Mouse (Mus musculus): ENCODE results near the gene Rhbdd1. TPM values are rescaled to one million over a fixed set of nuclear protein-coding genes. Genes with fewer than 3 reads are reported as not detected.

Gene Rhbdd1
- polyA plus RNA-seq, 1 experiment from 2014 or later = 8.8 TPM

DNA sequence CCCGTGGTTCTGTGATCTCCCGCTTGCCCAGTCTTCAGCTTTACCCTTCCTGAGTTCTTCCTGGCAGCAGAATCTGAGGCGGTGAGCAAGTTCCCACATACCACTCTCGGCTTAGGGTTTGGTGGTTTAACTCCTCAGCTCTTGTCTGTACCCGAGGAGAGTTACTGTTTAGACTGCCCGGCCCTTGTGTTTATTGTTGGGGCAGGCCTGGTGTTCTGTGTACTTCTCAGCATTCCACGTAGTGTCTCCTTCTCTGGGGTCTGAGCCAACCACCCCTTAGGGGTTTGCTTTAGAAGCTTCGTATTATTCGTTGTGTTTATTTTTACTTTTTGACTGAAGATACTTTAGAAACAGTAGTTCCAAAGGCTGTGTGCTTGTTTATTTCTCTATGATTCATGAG, 68.8 kb downstream of the Rhbdd1 start:
- H3K4me1 ChIP-seq = peaks cover 27% of the 10 kb centered on the region
- no peak overlapping the region for H3K4me3 ChIP-seq
- no peaks in the 10 kb centered on the region for H3K36me3 ChIP-seq
- H3K27me3 ChIP-seq (ENCODE audit: low read depth, poor library complexity, severe bottlenecking) = no peaks in the 10 kb centered on the region
- no peaks in the 10 kb centered on the region for H3K9me3 ChIP-seq (replicated peaks)
- WGBS = 61% methylated on average over 9 of the region's 9 CpGs
- peak overlapping the region; percentile 65; the same call in 1 of the 2 replicates for H3K27ac ChIP-seq (replicated peaks)
- DNase-seq (ENCODE audit: low spot score) = no peak

DNA sequence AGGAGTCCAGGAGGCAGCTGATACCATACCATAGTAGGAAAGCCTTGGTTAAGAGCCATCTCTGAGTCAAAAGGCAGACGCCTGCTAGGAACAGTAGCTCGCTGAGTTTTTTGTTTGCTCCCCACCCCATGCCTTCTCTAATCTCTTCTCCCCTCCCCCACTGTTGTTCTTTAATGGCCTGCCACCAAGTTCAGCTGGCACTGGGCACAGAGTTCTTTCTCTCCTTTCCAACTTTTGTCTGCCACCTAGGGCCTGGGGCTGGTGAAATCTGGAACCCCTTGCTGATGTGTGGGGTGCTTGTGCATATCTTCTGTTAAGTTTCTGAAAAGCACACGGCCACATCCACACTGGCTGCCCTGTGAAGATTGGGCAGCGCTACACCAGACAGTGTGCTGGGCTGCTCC, 69.6 kb downstream of the Rhbdd1 start:
- Histone ChIP-seq H3K36me3 (no peaks in the 10 kb centered on the region), H3K4me3 (no peak overlapping the region), H3K4me1 (peaks cover 27% of the 10 kb centered on the region), H3K27ac (replicated peaks) (peak overlapping the region; percentile 65), H3K9me3 (replicated peaks) (no peaks in the 10 kb centered on the region), H3K27me3 (ENCODE audit: low read depth, poor library complexity, severe bottlenecking) (no peaks in the 10 kb centered on the region)
- 31% methylated on average over 4 of the region's 4 CpGs for WGBS
- no peak for DNase-seq (ENCODE audit: low spot score)

DNA sequence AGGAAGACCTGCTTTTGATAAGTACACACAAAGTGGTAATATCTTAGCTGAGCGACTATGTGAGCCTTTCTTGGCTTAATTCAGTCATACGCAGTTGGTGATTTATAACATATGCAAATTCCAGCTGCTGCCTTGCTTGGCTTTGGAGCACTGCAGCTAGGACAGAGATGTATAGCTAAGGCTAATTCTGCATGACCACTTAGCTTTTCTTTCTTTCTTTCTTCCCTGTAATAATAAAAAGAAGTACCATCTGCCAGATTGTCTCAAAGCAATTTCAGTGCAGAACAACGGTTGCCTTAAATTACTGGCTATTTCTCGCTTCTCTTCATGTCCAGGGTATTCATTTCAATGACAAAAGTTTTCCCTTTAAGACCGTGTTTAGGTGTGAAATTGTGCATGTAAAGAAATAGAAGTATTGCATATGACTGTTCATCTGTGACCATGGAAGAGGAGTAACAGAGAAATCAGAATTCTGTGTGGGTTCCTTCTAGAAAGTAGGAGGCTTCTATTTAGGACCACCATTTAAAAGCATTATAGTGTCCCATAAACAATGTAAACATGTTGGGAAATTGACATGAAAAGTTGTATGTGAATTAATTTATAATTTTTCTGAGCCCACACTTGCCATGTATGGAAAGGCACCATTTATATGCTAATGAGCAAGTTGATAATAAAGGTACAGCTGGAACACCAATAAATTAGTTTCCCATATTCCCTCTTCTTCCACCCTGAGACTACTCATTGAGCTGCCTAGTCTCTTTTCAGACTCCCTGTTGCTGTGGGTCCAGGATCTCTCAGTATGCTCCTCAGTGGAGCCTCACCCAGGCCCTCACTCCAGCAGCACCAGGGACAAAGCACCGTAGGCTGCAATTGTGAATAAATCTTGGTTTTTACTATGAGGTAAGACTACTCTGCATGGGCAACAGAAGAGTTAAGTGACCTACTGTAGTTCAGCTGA, 70.8 kb downstream of the Rhbdd1 start:
- Histone ChIP-seq H3K4me3 (no peak overlapping the region), H3K4me1 (peaks cover 27% of the 10 kb centered on the region), H3K9me3 (replicated peaks) (no peaks in the 10 kb centered on the region), H3K27me3 (ENCODE audit: low read depth, poor library complexity, severe bottlenecking) (no peaks in the 10 kb centered on the region), H3K27ac (replicated peaks) (0 out of 2 replicates have a peak overlapping the region, but pooled peaks have one; percentile 65), H3K36me3 (no peaks in the 10 kb centered on the region)
- WGBS = 82% methylated on average over 6 of the region's 6 CpGs
- DNase-seq (ENCODE audit: low spot score) = no peak

DNA sequence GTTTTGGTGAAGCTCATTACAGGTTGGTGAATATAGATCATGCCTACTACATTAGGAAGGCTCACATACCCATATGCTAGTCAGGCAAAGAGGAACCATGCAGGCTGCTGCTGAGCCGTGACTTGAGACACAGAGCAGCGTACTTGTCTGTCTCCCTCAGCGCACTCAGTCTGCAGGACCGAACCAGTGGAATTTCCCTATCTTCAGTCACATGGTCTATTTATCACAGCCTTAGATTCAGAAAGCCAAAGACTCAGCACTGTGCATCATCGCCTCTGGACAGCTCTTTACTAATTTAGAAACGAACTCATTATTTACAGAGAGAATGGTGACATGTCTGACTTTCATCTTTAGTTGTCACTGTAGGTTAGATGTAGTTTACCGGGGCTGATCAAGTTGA, 73.1 kb downstream of the Rhbdd1 start:
- WGBS = 94% methylated on average over 7 of the region's 7 CpGs
- no peak overlapping the region for H3K4me3 ChIP-seq
- no peak overlapping the region for H3K27ac ChIP-seq (replicated peaks)
- H3K9me3 ChIP-seq (replicated peaks) = no peaks in the 10 kb centered on the region
- no peak for DNase-seq (ENCODE audit: low spot score)
- H3K36me3 ChIP-seq = no peaks in the 10 kb centered on the region
- H3K27me3 ChIP-seq (ENCODE audit: low read depth, poor library complexity, severe bottlenecking) = no peaks in the 10 kb centered on the region
- H3K4me1 ChIP-seq = peaks cover 27% of the 10 kb centered on the region

DNA sequence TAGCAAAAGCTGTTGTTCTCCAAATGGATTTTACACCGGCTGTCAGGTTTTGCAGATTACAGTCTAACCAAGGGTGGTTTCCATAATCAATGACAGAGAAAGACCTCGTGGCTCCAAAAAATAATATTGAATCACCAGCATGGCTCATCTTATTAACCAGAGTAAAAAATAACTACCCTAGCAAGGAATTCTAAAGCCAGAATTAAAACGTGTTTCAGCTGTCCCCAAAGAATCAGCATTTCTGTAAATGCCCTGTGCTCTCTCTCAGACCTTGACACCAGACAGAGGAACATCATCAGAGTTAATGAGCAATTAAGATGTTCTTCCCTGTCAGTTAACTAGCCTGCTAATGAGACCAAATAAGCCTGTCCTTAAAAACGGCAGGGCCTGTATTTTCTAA, 79.1 kb downstream of the Rhbdd1 start:
- no peak overlapping the region for H3K27ac ChIP-seq (replicated peaks)
- 83% methylated on average over 4 of the region's 4 CpGs for WGBS

DNA sequence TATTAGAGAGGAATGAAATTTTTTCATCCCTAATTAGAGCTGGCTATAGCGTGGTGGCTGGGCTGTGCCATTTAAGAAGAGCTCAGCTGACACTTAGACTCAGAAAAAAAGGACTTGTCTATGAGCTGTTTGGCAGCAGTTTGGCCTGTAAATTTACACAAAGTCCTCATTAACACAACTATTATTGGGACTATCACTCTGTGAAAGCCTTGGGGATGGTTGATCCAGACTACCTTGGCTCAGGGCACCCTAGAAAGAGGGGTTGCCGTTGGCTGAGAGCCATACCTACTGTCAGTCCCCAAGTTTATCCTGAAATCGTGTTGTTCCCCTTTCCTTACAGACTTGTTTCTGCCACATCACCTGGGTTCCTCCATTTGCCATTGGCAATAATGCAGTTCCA, 91.5 kb downstream of the Rhbdd1 start:
- Histone ChIP-seq H3K4me1 (peaks cover 7% of the 10 kb centered on the region; the same call in 1 of the 2 replicates), H3K27ac (replicated peaks) (no peak overlapping the region), H3K4me3 (no peak overlapping the region), H3K36me3 (no peaks in the 10 kb centered on the region), H3K9me3 (replicated peaks) (no peaks in the 10 kb centered on the region), H3K27me3 (ENCODE audit: low read depth, poor library complexity, severe bottlenecking) (no peaks in the 10 kb centered on the region)
- 98% methylated on average over 3 of the region's 3 CpGs for WGBS
- no peak for DNase-seq (ENCODE audit: low spot score)

More for the DNA sequence above, 79.1 kb downstream of the Rhbdd1 start:
- DNase-seq (ENCODE audit: low spot score) = no peak
- H3K9me3 ChIP-seq (replicated peaks) = no peaks in the 10 kb centered on the region
- H3K4me1 ChIP-seq = no peaks in the 10 kb centered on the region
- H3K36me3 ChIP-seq = no peaks in the 10 kb centered on the region
- H3K27me3 ChIP-seq (ENCODE audit: low read depth, poor library complexity, severe bottlenecking) = no peaks in the 10 kb centered on the region
- no peak overlapping the region for H3K4me3 ChIP-seq

DNA sequence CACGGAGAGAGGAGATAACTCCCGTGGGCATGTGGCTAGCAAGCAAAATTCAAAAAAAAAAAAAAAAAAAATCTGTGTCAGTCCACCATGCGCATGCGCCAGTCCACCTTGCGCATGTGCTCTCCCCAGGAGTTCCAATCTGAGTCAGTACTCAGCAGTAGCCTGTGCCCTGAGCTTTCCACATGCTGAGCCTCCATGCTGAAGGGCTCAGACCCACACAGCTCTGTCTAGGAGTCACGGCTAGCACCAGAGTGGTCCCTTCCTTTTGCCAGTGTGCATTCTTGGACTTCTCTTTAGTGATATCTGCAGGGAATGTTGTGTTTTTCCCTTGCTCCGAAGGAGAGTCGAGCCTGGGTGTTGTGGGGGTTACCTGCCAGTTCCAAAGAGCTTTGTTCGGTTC, 93.0 kb downstream of the Rhbdd1 start:
- Histone ChIP-seq H3K27ac (replicated peaks) (no peak overlapping the region), H3K4me3 (no peak overlapping the region), H3K27me3 (ENCODE audit: low read depth, poor library complexity, severe bottlenecking) (no peaks in the 10 kb centered on the region), H3K4me1 (peaks cover 7% of the 10 kb centered on the region; the same call in 1 of the 2 replicates), H3K9me3 (replicated peaks) (no peaks in the 10 kb centered on the region), H3K36me3 (no peaks in the 10 kb centered on the region)
- no peak for DNase-seq (ENCODE audit: low spot score)
- WGBS = 92% methylated on average over 9 of the region's 9 CpGs

DNA sequence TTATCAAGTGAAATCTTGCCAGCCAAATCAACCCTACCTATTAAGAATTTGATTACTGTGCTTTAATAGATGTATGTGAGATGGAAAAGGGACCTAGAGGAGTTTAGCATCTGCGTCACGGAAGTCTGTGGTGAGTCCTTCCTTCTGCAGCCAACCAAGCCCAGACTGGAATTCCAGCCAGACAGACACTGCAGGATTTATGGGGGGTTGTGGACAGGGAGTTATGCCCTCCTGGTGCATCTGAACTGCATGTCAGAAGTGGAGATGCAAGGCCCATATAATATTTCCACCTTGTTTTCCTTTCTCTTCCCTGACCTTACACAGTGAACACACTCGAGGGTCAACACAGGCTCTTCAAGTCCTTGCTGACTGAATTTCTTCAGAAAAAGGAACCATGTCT, 94.3 kb downstream of the Rhbdd1 start:
- no peak overlapping the region for H3K27ac ChIP-seq (replicated peaks)
- no peaks in the 10 kb centered on the region for H3K9me3 ChIP-seq (replicated peaks)
- H3K36me3 ChIP-seq = no peaks in the 10 kb centered on the region
- no peak for DNase-seq (ENCODE audit: low spot score)
- H3K4me1 ChIP-seq = peaks cover 7% of the 10 kb centered on the region; the same call in 1 of the 2 replicates
- no peak overlapping the region for H3K4me3 ChIP-seq
- 81% methylated on average over 3 of the region's 3 CpGs for WGBS
- H3K27me3 ChIP-seq (ENCODE audit: low read depth, poor library complexity, severe bottlenecking) = no peaks in the 10 kb centered on the region

DNA sequence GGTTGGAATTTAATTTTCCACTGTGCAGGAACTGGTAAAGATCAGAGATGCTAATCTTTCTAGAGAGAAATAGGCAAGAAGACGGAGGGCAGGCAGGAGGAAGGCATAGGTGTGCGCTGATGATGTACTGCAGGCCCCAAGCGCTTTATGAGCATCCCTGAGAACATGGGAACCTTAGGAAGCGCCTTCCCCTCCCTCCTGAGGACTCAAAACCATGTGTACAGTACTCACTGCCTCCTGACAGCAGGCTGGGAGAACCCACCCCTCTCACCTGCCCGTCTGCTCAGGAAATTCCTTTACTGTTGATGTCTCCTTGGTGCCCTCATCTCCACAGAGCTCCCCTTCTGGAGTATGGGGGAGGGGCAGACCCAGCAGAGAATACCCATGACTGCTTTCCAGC, 95.3 kb downstream of the Rhbdd1 start:
- DNase-seq (ENCODE audit: low spot score) = no peak
- no peaks in the 10 kb centered on the region for H3K9me3 ChIP-seq (replicated peaks)
- peaks cover 7% of the 10 kb centered on the region; the same call in 1 of the 2 replicates for H3K4me1 ChIP-seq
- H3K4me3 ChIP-seq = no peak overlapping the region
- WGBS = 84% methylated on average over 5 of the region's 5 CpGs
- 0 out of 2 replicates have a peak overlapping the region, but pooled peaks have one; percentile 28 for H3K27ac ChIP-seq (replicated peaks)
- no peaks in the 10 kb centered on the region for H3K36me3 ChIP-seq
- H3K27me3 ChIP-seq (ENCODE audit: low read depth, poor library complexity, severe bottlenecking) = no peaks in the 10 kb centered on the region

DNA sequence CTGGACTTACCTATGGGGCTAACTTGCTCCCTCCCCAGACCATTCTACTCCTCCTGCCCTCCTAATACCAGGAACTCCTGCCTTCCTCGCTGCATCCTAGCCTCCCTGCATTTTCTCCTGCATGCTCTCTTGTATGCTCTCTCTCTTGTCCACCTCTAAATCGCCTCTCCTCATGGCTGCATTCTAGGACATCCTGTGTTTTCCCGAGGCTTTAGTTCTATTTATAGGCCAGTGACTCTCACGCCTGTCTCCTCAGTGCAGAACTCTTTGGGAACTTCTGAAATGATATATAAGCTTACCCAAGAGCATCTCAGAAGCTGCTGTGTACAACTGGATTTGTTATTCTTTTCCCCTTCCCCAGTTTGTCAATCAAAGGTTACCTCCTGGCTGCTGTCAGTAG, 95.8 kb downstream of the Rhbdd1 start:
- 75% methylated on average over 4 of the region's 4 CpGs for WGBS

DNA sequence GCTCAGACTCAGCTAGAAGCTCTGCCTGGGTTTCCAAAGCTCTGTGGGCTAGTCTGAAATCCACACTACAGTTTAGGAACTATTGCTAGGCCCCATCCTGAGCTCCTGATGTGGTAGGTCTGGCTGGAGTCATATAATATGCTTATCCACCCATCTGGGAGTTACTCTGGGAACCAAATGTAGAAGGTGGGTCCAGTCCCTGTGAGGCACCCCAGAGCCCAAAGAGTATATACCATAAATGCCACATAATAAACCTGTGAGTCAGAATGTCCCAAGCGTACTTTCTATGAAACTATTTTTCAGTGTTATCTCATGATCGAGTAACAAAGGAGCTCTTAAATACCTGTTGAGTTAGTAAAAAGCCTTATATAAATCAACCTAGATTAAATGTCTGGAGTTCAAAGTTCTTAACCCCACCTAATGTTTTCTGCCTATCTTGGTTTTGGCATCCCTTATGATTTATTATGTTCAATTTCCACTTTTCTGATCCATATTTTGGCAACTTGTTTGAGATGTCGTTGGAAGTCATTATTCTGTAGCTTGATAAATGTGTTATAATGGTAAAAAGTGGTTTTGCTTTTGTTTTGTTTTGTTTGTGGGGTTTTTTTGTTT, 98.3 kb downstream of the Rhbdd1 start:
- Histone ChIP-seq H3K27me3 (ENCODE audit: low read depth, poor library complexity, severe bottlenecking) (no peaks in the 10 kb centered on the region), H3K27ac (replicated peaks) (no peak overlapping the region), H3K4me1 (peaks cover 18% of the 10 kb centered on the region), H3K9me3 (replicated peaks) (no peaks in the 10 kb centered on the region), H3K36me3 (no peaks in the 10 kb centered on the region), H3K4me3 (no peak overlapping the region)
- 93% methylated on average over 3 of the region's 3 CpGs for WGBS
- DNase-seq (ENCODE audit: low spot score) = no peak

More for the DNA sequence above, 95.8 kb downstream of the Rhbdd1 start:
- no peaks in the 10 kb centered on the region for H3K36me3 ChIP-seq
- H3K4me1 ChIP-seq = peaks cover 12% of the 10 kb centered on the region
- no peak for DNase-seq (ENCODE audit: low spot score)
- H3K27me3 ChIP-seq (ENCODE audit: low read depth, poor library complexity, severe bottlenecking) = no peaks in the 10 kb centered on the region
- H3K27ac ChIP-seq (replicated peaks) = 0 out of 2 replicates have a peak overlapping the region, but pooled peaks have one; percentile 28
- H3K9me3 ChIP-seq (replicated peaks) = no peaks in the 10 kb centered on the region
- no peak overlapping the region for H3K4me3 ChIP-seq

DNA sequence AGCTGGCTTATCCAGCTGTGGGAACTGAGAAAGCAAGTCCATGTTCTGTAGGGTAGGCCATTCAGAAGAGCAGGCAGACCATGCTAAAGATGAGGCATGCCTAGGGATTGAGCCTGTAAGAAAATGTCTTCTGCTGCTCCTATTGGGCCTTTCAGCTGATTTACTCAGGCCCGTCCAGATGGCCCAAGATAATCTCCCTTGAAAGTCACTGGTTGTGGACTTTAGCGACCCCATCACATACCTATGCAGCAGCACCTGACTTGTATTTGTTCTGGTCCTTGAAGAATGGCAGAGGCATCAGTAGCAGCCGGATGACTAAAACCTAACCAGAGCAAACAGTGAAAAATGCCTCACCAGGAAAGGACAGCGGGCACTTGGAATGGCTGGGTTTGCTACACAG, 99.4 kb downstream of the Rhbdd1 start:
- H3K36me3 ChIP-seq = no peaks in the 10 kb centered on the region
- H3K27ac ChIP-seq (replicated peaks) = no peak overlapping the region
- H3K9me3 ChIP-seq (replicated peaks) = no peaks in the 10 kb centered on the region
- no peak for DNase-seq (ENCODE audit: low spot score)
- H3K4me3 ChIP-seq = no peak overlapping the region
- H3K27me3 ChIP-seq (ENCODE audit: low read depth, poor library complexity, severe bottlenecking) = no peaks in the 10 kb centered on the region
- WGBS = 81% methylated on average over 4 of the region's 4 CpGs
- peaks cover 18% of the 10 kb centered on the region for H3K4me1 ChIP-seq

DNA sequence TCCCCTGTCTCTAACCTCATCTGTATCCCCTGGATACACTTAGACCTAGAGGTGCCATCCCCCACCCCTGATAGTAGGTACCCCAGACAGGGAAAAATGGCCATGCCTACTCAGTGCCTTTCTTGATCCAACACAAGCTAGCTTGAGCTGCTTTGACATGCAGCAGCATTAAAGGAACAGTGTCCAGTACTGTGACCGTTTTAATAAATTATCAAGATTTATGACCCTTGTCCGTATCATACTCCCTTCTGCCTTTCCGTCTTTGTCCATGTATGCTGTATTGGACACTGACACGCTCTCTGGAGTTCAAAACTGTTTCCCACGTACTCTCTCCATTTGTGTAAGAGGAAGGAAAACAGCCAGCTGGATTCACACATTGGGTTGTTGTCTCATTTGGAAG, 111.5 kb downstream of the Rhbdd1 start:
- no peak for DNase-seq (ENCODE audit: low spot score)
- no peaks in the 10 kb centered on the region for H3K4me1 ChIP-seq
- WGBS = 92% methylated on average over 5 of the region's 5 CpGs
- no peak overlapping the region for H3K4me3 ChIP-seq
- H3K27ac ChIP-seq (replicated peaks) = no peak overlapping the region
- no peaks in the 10 kb centered on the region for H3K9me3 ChIP-seq (replicated peaks)
- H3K27me3 ChIP-seq (ENCODE audit: low read depth, poor library complexity, severe bottlenecking) = no peaks in the 10 kb centered on the region
- H3K36me3 ChIP-seq = no peaks in the 10 kb centered on the region

Measured in midbrain, embryonic 10.5 days (tissue).